ENCODE assay signal across 12 mouse cellular contexts in the genomic region with DNA sequence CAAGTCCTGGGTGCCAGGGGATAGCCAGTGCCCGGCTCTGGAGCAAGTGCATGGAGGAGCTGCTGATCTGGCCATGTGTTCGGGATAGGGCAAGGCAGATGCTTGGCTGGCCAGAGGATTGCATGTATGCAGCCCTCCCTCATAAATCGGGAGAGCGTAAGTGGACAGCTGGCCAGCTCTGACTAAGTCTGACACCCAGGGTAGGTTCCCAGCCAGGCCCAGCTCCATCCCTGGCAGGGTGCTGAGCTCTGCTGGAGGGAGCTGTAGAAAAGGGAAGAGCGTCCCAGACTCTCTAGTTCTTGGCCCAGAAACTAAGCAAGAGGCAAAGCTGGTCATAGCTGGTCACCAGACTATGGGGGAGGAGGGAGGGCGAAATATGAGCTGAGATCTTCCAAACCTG. TPM values are rescaled to one million over a fixed set of nuclear protein-coding genes. Genes with fewer than 3 reads are reported as not detected.
DNase-seq lines count a peak whose midpoint lies in the region; ATAC-seq and TF ChIP-seq lines count a peak whose summit lies in the region.
"Had no signal": no experiment of that assay in that cellular context is flagged by ENCODE, and none has a peak within 500 bp of the region (broad histone marks: within the 10 kb centered on the region; RNA-seq: fewer than 3 reads in every experiment).

No protein-coding gene starts in this region.

- intact Hi-C loops in heart, postnatal 10 days (cut with DNase I) = no loop called here

- no peak overlapping the region for H3K4me3 ChIP-seq in midbrain, embryonic 10.5 days
- H3K4me3 ChIP-seq in midbrain, postnatal 0 days (ENCODE audit: low read depth, low read length) = no peak overlapping the region
- H3K4me3 ChIP-seq in stomach, embryonic 15.5 days (replicated peaks) = no peak overlapping the region
- H3K4me3 ChIP-seq: liver, embryonic 13.5 days had no signal

- no peaks in the 10 kb centered on the region for H3K27me3 ChIP-seq in midbrain, embryonic 10.5 days (ENCODE audit: low read depth, poor library complexity, severe bottlenecking)
- H3K27me3 ChIP-seq in midbrain, postnatal 0 days (ENCODE audit: insufficient read depth, low read length) = no peaks in the 10 kb centered on the region
- H3K27me3 ChIP-seq in stomach, embryonic 15.5 days (replicated peaks) = no peaks in the 10 kb centered on the region

- DNase-seq in heart, adult 11 months = peak; percentile 95
- no peak for DNase-seq in heart, adult 8-10 months (ENCODE audit: low spot score)
- no peak for DNase-seq in midbrain, embryonic 10.5 days (ENCODE audit: low spot score)
- DNase-seq in midbrain, postnatal 0 days (ENCODE audit: low spot score) = no peak
- peak; percentile 61 to 66 for DNase-seq in heart, postnatal 10 days
- DNase-seq in T-cell, adult 2 months (ENCODE audit: low spot score) = no peak
- DNase-seq in left cerebral cortex, adult 18-20 months (ENCODE audit: low spot score in 2 of 2) = no peak
- DNase-seq: cerebellum, adult 11 months; kidney, adult 11 months; liver, embryonic 13.5 days had no signal

- 0 out of 2 replicates have a peak, but pooled peaks cover 5% of the 10 kb centered on the region for H3K36me3 ChIP-seq in midbrain, embryonic 10.5 days
- no peaks in the 10 kb centered on the region for H3K36me3 ChIP-seq in midbrain, postnatal 0 days (ENCODE audit: insufficient read depth, low read length)
- no peaks in the 10 kb centered on the region for H3K36me3 ChIP-seq in stomach, embryonic 15.5 days
- H3K36me3 ChIP-seq: liver, embryonic 13.5 days had no signal

- H3K4me1 ChIP-seq in midbrain, embryonic 10.5 days = peaks cover 20% of the 10 kb centered on the region
- no peaks in the 10 kb centered on the region for H3K4me1 ChIP-seq in midbrain, postnatal 0 days (ENCODE audit: insufficient read depth, low read length)
- peaks cover 27% of the 10 kb centered on the region for H3K4me1 ChIP-seq in stomach, embryonic 15.5 days

- H3K9me3 ChIP-seq in midbrain, embryonic 10.5 days (replicated peaks) = no peaks in the 10 kb centered on the region
- no peaks in the 10 kb centered on the region for H3K9me3 ChIP-seq in midbrain, postnatal 0 days (ENCODE audit: low read length)
- H3K9me3 ChIP-seq in stomach, embryonic 15.5 days = no peaks in the 10 kb centered on the region
- H3K9me3 ChIP-seq: liver, embryonic 13.5 days had no signal

- no peak overlapping the region for H3K4me2 ChIP-seq in midbrain, postnatal 0 days (ENCODE audit: low read depth, low read length, poor library complexity, severe bottlenecking)
- no peak overlapping the region for H3K4me2 ChIP-seq in stomach, embryonic 15.5 days
- H3K4me2 ChIP-seq: liver, embryonic 13.5 days; midbrain, embryonic 11.5 days had no signal

- WGBS in midbrain, embryonic 10.5 days = 72% methylated on average over 6 of the region's 6 CpGs
- 68% methylated on average over 6 of the region's 6 CpGs for WGBS in midbrain, postnatal 0 days
- 62% methylated on average over 6 of the region's 6 CpGs for WGBS in stomach, embryonic 15.5 days

- H3K27ac ChIP-seq in midbrain, embryonic 10.5 days (replicated peaks) = 0 out of 2 replicates have a peak overlapping the region, but pooled peaks have one; percentile 18
- H3K27ac ChIP-seq in midbrain, postnatal 0 days (ENCODE audit: low read depth, low read length) = no peak overlapping the region
- peak overlapping the region; percentile 70; the same call in 1 of the 2 replicates for H3K27ac ChIP-seq in stomach, embryonic 15.5 days
- H3K27ac ChIP-seq: liver, embryonic 13.5 days had no signal

- ATAC-seq in midbrain, postnatal 0 days (ENCODE audit: low FRiP score) = no peak
- ATAC-seq in stomach, embryonic 15.5 days (ENCODE audit: insufficient read depth, low FRiP score, low read depth) = no peak

- no peak overlapping the region for H3K9ac ChIP-seq in midbrain, postnatal 0 days (replicated peaks; ENCODE audit: low read length, poor library complexity, severe bottlenecking)
- no peak overlapping the region for H3K9ac ChIP-seq in stomach, embryonic 15.5 days
- H3K9ac ChIP-seq: liver, embryonic 13.5 days had no signal

- TF ChIP-seq CTCF in midbrain, postnatal 0 days (IDR thresholded peaks at IDR 0.05) = no peak

RNA-seq across cellular contexts. Expression of a gene that starts 38.5 kb away (rescaled TPM):
- 1 to 10 TPM; 6.6 to 9.5 (median 7.1) TPM for total RNA-seq in heart, adult 8-10 months (2022)
- 21.6 and 23.4 TPM in 2 replicates for polyA plus RNA-seq in midbrain, embryonic 10.5 days (2016; fragmentation: Nextera tagmentation; extraction: Ambion mirVana)
- 39.4 and 68.0 TPM in 2 replicates for total RNA-seq in midbrain, postnatal 0 days (2014; rRNA removed)
- 12.1 and 15.4 TPM in 2 replicates for polyA plus RNA-seq in midbrain, postnatal 0 days (2015; fragmentation: Nextera tagmentation; extraction: Ambion mirVana)
- total RNA-seq in heart, postnatal 10 days (2021) = 10 to 100 TPM; 33.8 to 41.5 TPM
- 19.9 and 20.9 TPM in 2 replicates for polyA plus RNA-seq in stomach, embryonic 15.5 days (2015; fragmentation: Nextera tagmentation; extraction: Ambion mirVana)
- total RNA-seq in left cerebral cortex, adult 18-20 months (2021) = 1 to 10 TPM; 2.5 to 5.0 TPM

RNA-seq across cellular contexts. Expression of a gene that starts 48.6 kb away (rescaled TPM):
- 100 to 1,000 TPM; 125 to 142 (median 127) TPM for total RNA-seq in heart, adult 8-10 months (2022)
- 120 and 129 TPM in 2 replicates for polyA plus RNA-seq in midbrain, embryonic 10.5 days (2016; fragmentation: Nextera tagmentation; extraction: Ambion mirVana)
- total RNA-seq in midbrain, postnatal 0 days (2014; rRNA removed) = 210 and 241 TPM in 2 replicates
- 227 and 250 TPM in 2 replicates for polyA plus RNA-seq in midbrain, postnatal 0 days (2015; fragmentation: Nextera tagmentation; extraction: Ambion mirVana)
- total RNA-seq in heart, postnatal 10 days (2021) = 100 to 1,000 TPM; 129 to 134 TPM
- polyA plus RNA-seq in stomach, embryonic 15.5 days (2015; fragmentation: Nextera tagmentation; extraction: Ambion mirVana) = 122 and 124 TPM in 2 replicates
- 100 to 1,000 TPM; 172 to 194 TPM for total RNA-seq in left cerebral cortex, adult 18-20 months (2021)

Comparison
In these comparisons a context has a peak if more than half of its experiments do, and no peak if none do; other contexts are left out.
1. DNase-seq: peak in heart, adult 11 months (single experiment) and heart, postnatal 10 days (2 of 2); none in heart, adult 8-10 months (single experiment), midbrain, embryonic 10.5 days (single experiment), midbrain, postnatal 0 days (single experiment), T-cell, adult 2 months (single experiment) and left cerebral cortex, adult 18-20 months (0 of 2).